Mouse (Mus musculus) ES-Bruce4 (cell line): Measurements from ENCODE around the gene Adam33. TPM values are rescaled to one million over a fixed set of nuclear protein-coding genes. Genes with fewer than 3 reads are reported as not detected.
A peak's percentile ranks its signal among the peaks of the same experiment; 100 is the strongest.

ENCODE experiments used
- H3K27ac ChIP-seq: 2 replicates; pipeline ENCODE4 v1.5.1; 2012; ENCODE audit warnings: low read length, inconsistent platforms; ENCODE audit not compliant: insufficient read depth
- H3K27me3 ChIP-seq: 2 replicates; pipeline ENCODE4 v1.6.1; 2012; ENCODE audit warnings: mild to moderate bottlenecking, low read length, inconsistent platforms; ENCODE audit not compliant: control insufficient read depth, poor library complexity, insufficient read depth, severe bottlenecking
- H3K36me3 ChIP-seq: 2 replicates; pipeline ENCODE4 v1.6.1; 2012; ENCODE audit warnings: inconsistent platforms, mild to moderate bottlenecking, low read length, moderate library complexity; ENCODE audit not compliant: control insufficient read depth, poor library complexity, insufficient read depth, severe bottlenecking
- H3K4me1 ChIP-seq: one replicate; pipeline ENCODE4 v1.8.1; 2011; ENCODE audit warnings: low read length; ENCODE audit not compliant: control insufficient read depth, insufficient read depth
- H3K4me3 ChIP-seq: 2 replicates; pipeline ENCODE4 v1.5.1; 2011; ENCODE audit warnings: low read depth, mild to moderate bottlenecking, low read length
- H3K9ac ChIP-seq: 2 replicates; pipeline ENCODE4 v1.6.1; 2012; ENCODE audit warnings: low read depth, mild to moderate bottlenecking, inconsistent platforms; ENCODE audit not compliant: poor library complexity, severe bottlenecking
- H3K9me3 ChIP-seq: replicated peaks from 2 replicates; pipeline ENCODE4 v1.6.1; 2012; ENCODE audit warnings: mild to moderate bottlenecking, low read length, inconsistent platforms; ENCODE audit not compliant: control insufficient read depth, poor library complexity, insufficient read depth, severe bottlenecking
- CTCF ChIP-seq: IDR thresholded peaks from one replicate; pipeline ENCODE4 v1.8.1; 2011; ENCODE audit warnings: low read depth, low read length
- EP300 ChIP-seq: IDR thresholded peaks from 2 replicates; pipeline ENCODE4 v1.6.1; 2011; ENCODE audit warnings: low read depth, low read length; ENCODE audit not compliant: insufficient read depth
- POLR2A ChIP-seq: IDR thresholded peaks from one replicate; pipeline ENCODE4 v1.8.1; 2011; ENCODE audit warnings: low read length; ENCODE audit not compliant: insufficient read depth
- polyA plus RNA-seq: library from polyadenylated mRNA; stranded (reverse); fragments of >200 nt; gene quantifications from 2 replicates; pipeline ENCODE4 v1.2.4, GENCODE M21; 2011; ENCODE audit warnings: low read depth; ENCODE audit not compliant: missing spikeins, insufficient read depth, insufficient read length

The Adam33 gene
- polyA plus RNA-seq, 1 experiment, result 0.37 TPM

- TF ChIP-seq EP300 (peak; percentile 86; the same call in 1 of the 2 replicates), POLR2A (peak; percentile 4), CTCF (no peak)
- Histone ChIP-seq H3K9ac (peak overlapping the region; percentile 63; the same call in 1 of the 2 replicates), H3K27ac (peak overlapping the region; percentile 99), H3K27me3 (no peaks in the 10 kb centered on the region), H3K4me3 (peak overlapping the region; percentile 55), H3K36me3 (no peaks in the 10 kb centered on the region), H3K9me3 (no peaks in the 10 kb centered on the region), H3K4me1 (peaks cover 3% of the 10 kb centered on the region)
Observed at GRCm38 (mm10) chr2:131096101-131096795, 32.6 kb upstream of the Adam33 start.

DNA sequence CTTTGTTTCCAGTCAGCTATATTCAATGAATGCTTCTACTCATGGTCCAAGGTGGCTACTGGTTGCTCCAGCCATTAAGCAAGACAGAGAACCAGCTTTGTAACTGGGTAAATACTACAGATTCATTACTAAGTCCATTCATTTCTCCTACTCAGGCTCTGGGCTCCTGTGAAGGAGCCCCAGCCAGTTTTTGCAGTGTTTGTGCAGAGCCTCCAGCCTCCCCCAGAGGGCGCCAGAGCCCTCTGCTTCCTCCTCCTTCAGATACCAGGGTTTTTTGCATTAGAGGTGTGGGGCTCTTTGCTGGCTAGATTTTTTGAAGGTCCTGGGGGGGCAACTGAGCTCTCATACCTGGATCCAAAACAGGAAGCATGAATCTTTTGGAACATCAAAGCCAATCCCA lies 31.2 kb upstream of the Adam33 start:
- Histone ChIP-seq H3K9ac (no peak overlapping the region), H3K36me3 (no peaks in the 10 kb centered on the region), H3K27ac (peak overlapping the region; percentile 52; the same call in 1 of the 2 replicates), H3K9me3 (no peaks in the 10 kb centered on the region), H3K4me1 (peaks cover 3% of the 10 kb centered on the region), H3K4me3 (no peak overlapping the region), H3K27me3 (no peaks in the 10 kb centered on the region)
- TF ChIP-seq EP300 (0 out of 2 replicates have a peak, but pooled peaks have one; percentile 17), POLR2A (no peak), CTCF (peak; percentile 83)

DNA sequence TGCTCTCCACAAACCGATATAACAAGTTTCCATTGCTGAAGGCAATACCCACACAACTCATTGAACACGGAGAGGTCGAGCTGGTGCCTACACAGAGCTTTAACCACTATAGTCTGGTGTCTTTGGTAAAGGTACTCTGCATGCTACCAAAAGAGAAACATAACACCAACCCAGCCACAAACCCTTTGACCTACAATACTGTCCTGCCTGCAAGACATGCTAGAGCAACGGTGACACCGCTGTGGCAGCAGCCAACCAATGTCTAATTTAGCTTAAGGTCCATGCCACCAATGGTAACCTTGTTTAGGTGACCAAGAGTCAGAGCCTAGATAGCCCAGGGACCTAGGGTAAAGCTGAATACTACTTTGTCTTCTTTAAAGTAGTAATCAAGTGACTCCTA lies 30.0 kb upstream of the Adam33 start:
- no peak for TF ChIP-seq CTCF
- TF ChIP-seq POLR2A, result no peak
- no peak for TF ChIP-seq EP300
- Histone ChIP-seq H3K4me3 (no peak overlapping the region), H3K36me3 (no peaks in the 10 kb centered on the region), H3K9me3 (no peaks in the 10 kb centered on the region), H3K4me1 (peaks cover 3% of the 10 kb centered on the region), H3K27ac (no peak overlapping the region), H3K27me3 (no peaks in the 10 kb centered on the region), H3K9ac (no peak overlapping the region)

- Histone ChIP-seq H3K9me3 (no peaks in the 10 kb centered on the region), H3K36me3 (no peaks in the 10 kb centered on the region), H3K9ac (no peak overlapping the region), H3K27ac (no peak overlapping the region), H3K27me3 (no peaks in the 10 kb centered on the region), H3K4me1 (peaks cover 1% of the 10 kb centered on the region), H3K4me3 (no peak overlapping the region)
- TF ChIP-seq POLR2A, result no peak
- TF ChIP-seq CTCF, result no peak
- TF ChIP-seq EP300, result no peak
Observed at GRCm38 (mm10) chr2:131090852-131091251, 27.2 kb upstream of the Adam33 start.

- no peaks in the 10 kb centered on the region for H3K4me1 ChIP-seq
- no peak overlapping the region for H3K4me3 ChIP-seq
- H3K36me3 ChIP-seq, result no peaks in the 10 kb centered on the region
- H3K9me3 ChIP-seq, result no peaks in the 10 kb centered on the region
- H3K27ac ChIP-seq, result no peak overlapping the region
- H3K27me3 ChIP-seq, result no peaks in the 10 kb centered on the region
- TF ChIP-seq CTCF (no peak), POLR2A (no peak), EP300 (no peak)
- no peak overlapping the region for H3K9ac ChIP-seq
Observed at GRCm38 (mm10) chr2:131089634-131090033, 26.0 kb upstream of the Adam33 start.

GRCm38 (mm10) chr2:131088581-131088980 lies 25.0 kb upstream of the Adam33 start:
- no peak overlapping the region for H3K4me3 ChIP-seq
- H3K4me1 ChIP-seq, result no peaks in the 10 kb centered on the region
- no peaks in the 10 kb centered on the region for H3K36me3 ChIP-seq
- H3K9ac ChIP-seq, result no peak overlapping the region
- H3K27me3 ChIP-seq, result no peaks in the 10 kb centered on the region
- H3K9me3 ChIP-seq, result no peaks in the 10 kb centered on the region
- H3K27ac ChIP-seq, result no peak overlapping the region
- TF ChIP-seq POLR2A (no peak), CTCF (no peak), EP300 (no peak)
